ENCODE assay signal across 8 mouse cellular contexts in the genomic region with DNA sequence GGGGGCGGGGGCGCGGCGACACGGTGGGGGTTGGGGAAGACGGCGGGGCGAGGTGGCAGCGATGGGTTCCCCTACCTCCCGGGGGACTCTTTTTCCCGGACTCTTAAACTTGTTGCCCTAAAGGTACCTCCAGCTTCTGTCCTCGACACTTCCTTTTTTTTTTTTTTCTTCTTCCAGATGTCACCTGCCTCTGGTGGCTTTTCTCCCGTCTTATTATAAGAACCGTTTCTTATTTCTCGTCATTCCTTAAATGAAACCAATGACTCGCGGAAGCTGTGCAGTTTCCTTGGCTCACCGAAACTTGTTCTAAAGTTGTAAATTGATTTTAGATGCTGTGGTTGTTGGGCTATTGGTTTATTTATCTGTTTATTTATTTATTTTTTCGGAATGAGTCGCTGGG. TPM values are rescaled to one million over a fixed set of nuclear protein-coding genes. Genes with fewer than 3 reads are reported as not detected.
DNase-seq lines count a peak whose midpoint lies in the region; ATAC-seq and TF ChIP-seq lines count a peak whose summit lies in the region.

No protein-coding gene starts in this region.

- TF ChIP-seq CTCF in cerebellum, adult 2 months (IDR thresholded peaks at IDR 0.05; ENCODE audit: borderline replicate concordance, insufficient read depth, low read depth, low read length): no peak
- TF ChIP-seq CTCF in spleen, adult 2 months (IDR thresholded peaks at IDR 0.05; ENCODE audit: extremely low read depth, insufficient read depth, insufficient read length, insufficient replicate concordance): no peak

- no peak for DNase-seq in cerebellum, adult 2 months
- no peak for DNase-seq in cerebellum, adult 9-10 months
- DNase-seq in spleen, adult 2 months (ENCODE audit: low read depth in 1 of 2, low spot score in 2 of 2): no peak
- no peak for DNase-seq in spleen, postnatal 14 days (ENCODE audit: low spot score in 2 of 2)
- DNase-seq in limb, embryonic 14.5 days (ENCODE audit: low spot score): no peak
- no peak for DNase-seq in c-Kit-positive CD71-positive TER-119-positive erythroid progenitor cells, embryonic 14.5 days (ENCODE audit: low spot score)
- no peak for DNase-seq in spleen, adult 18-20 months

- peak overlapping the region; percentile 91 for H3K4me2 ChIP-seq in limb, embryonic 14.5 days (replicated peaks; ENCODE audit: low read depth, low read length, severe bottlenecking)
- H3K4me2 ChIP-seq in stomach, embryonic 16.5 days (ENCODE audit: low read depth, low read length): peak overlapping the region; percentile 71

- no peaks in the 10 kb centered on the region; the same call in 1 of the 2 replicates for H3K4me1 ChIP-seq in cerebellum, adult 2 months (ENCODE audit: control insufficient read depth, insufficient read depth, low read length)
- H3K4me1 ChIP-seq in spleen, adult 2 months (ENCODE audit: control insufficient read depth, insufficient read depth, insufficient read length): no peaks in the 10 kb centered on the region
- H3K4me1 ChIP-seq in limb, embryonic 14.5 days (ENCODE audit: control insufficient read depth, insufficient read depth, low read length): no peaks in the 10 kb centered on the region
- H3K4me1 ChIP-seq in stomach, embryonic 16.5 days (ENCODE audit: control insufficient read depth, insufficient read depth, low read length): peaks cover 8% of the 10 kb centered on the region; the same call in 1 of the 2 replicates

- ATAC-seq in limb, embryonic 14.5 days (ENCODE audit: low FRiP score, low read depth): no peak
- ATAC-seq in stomach, embryonic 16.5 days (ENCODE audit: insufficient read depth, low FRiP score): no peak

- H3K9ac ChIP-seq in limb, embryonic 14.5 days (ENCODE audit: low read depth, low read length, severe bottlenecking): peak overlapping the region; percentile 89
- H3K9ac ChIP-seq in stomach, embryonic 16.5 days (ENCODE audit: low read length): peak overlapping the region; percentile 89

- H3K4me3 ChIP-seq in cerebellum, adult 2 months (replicated peaks; ENCODE audit: insufficient read depth, low read depth, low read length): peak overlapping the region; percentile 87
- peak overlapping the region; percentile 82 for H3K4me3 ChIP-seq in spleen, adult 2 months (ENCODE audit: extremely low read depth, insufficient read depth, insufficient read length)
- H3K4me3 ChIP-seq in limb, embryonic 14.5 days (replicated peaks; ENCODE audit: low read length): peak overlapping the region; percentile 96
- H3K4me3 ChIP-seq in stomach, embryonic 16.5 days (replicated peaks; ENCODE audit: low read length): peak overlapping the region; percentile 80

- H3K27ac ChIP-seq in cerebellum, adult 2 months (ENCODE audit: insufficient read depth, low read length): no peak overlapping the region
- H3K27ac ChIP-seq in spleen, adult 2 months (ENCODE audit: insufficient read depth, low read length): no peak overlapping the region
- H3K27ac ChIP-seq in limb, embryonic 14.5 days (replicated peaks; ENCODE audit: low read depth, low read length): no peak overlapping the region
- H3K27ac ChIP-seq in stomach, embryonic 16.5 days (ENCODE audit: low read length): peak overlapping the region; percentile 57

- H3K36me3 ChIP-seq in spleen, adult 2 months (ENCODE audit: control insufficient read depth, insufficient read depth, low read length): no peaks in the 10 kb centered on the region
- H3K36me3 ChIP-seq in limb, embryonic 14.5 days (ENCODE audit: control insufficient read depth, insufficient read depth, low read length): no peaks in the 10 kb centered on the region
- no peaks in the 10 kb centered on the region for H3K36me3 ChIP-seq in stomach, embryonic 16.5 days (ENCODE audit: control insufficient read depth, insufficient read depth, low read length)

- WGBS in cerebellum, adult 2 months: under 1% methylated on average over 20 of the region's 20 CpGs
- WGBS in spleen, adult 2 months: 3% methylated on average over 20 of the region's 20 CpGs
- 2% methylated on average over 11 of the region's 20 CpGs for WGBS in limb, embryonic 14.5 days
- WGBS in stomach, embryonic 16.5 days: 2% methylated on average over 20 of the region's 20 CpGs

- H3K27me3 ChIP-seq in cerebellum, adult 2 months (ENCODE audit: control insufficient read depth, insufficient read depth, low read length): no peaks in the 10 kb centered on the region; the same call in 1 of the 2 replicates
- H3K27me3 ChIP-seq in spleen, adult 2 months (ENCODE audit: control insufficient read depth, insufficient read depth, low read length): peaks cover 4% of the 10 kb centered on the region; the same call in 1 of the 2 replicates
- H3K27me3 ChIP-seq in limb, embryonic 14.5 days (ENCODE audit: control insufficient read depth, insufficient read depth, low read length): no peaks in the 10 kb centered on the region
- no peaks in the 10 kb centered on the region for H3K27me3 ChIP-seq in stomach, embryonic 16.5 days (ENCODE audit: control insufficient read depth, insufficient read depth, low read length)

- no peak for TF ChIP-seq POLR2A in cerebellum, adult 2 months (IDR thresholded peaks at IDR 0.05; ENCODE audit: borderline replicate concordance, insufficient read depth, low read length)
- TF ChIP-seq POLR2A in spleen, adult 2 months (IDR thresholded peaks at IDR 0.05; ENCODE audit: low read depth, low read length): no peak
- no peak for TF ChIP-seq POLR2A in limb, embryonic 14.5 days (IDR thresholded peaks at IDR 0.05; ENCODE audit: borderline replicate concordance, extremely low read depth, insufficient read depth, insufficient read length)

- H3K9me3 ChIP-seq in limb, embryonic 14.5 days (ENCODE audit: control insufficient read depth, low read length): no peaks in the 10 kb centered on the region
- no peaks in the 10 kb centered on the region for H3K9me3 ChIP-seq in stomach, embryonic 16.5 days (replicated peaks; ENCODE audit: control insufficient read depth, low read length)

RNA-seq across cellular contexts. Expression of gene Lmtk2, which starts 0.7 kb away (rescaled TPM):
- 37.9 and 38.8 TPM in 2 replicates for polyA plus RNA-seq in cerebellum, adult 2 months (2012; rRNA removed)
- polyA plus RNA-seq in spleen, adult 2 months (2012; rRNA removed): 10.0 and 12.9 TPM in 2 replicates
- polyA plus RNA-seq in limb, embryonic 14.5 days (2012; rRNA removed): 8.2 and 10.1 TPM in 2 replicates
- 3.6 and 4.3 TPM in 2 replicates for polyA plus RNA-seq in limb, embryonic 14.5 days (2014; fragmentation: Nextera tagmentation; extraction: Ambion mirVana)
- 6.5 TPM in 2 replicates for polyA plus RNA-seq in stomach, embryonic 16.5 days (2015; fragmentation: Nextera tagmentation; extraction: Ambion mirVana)
